Mouse (Mus musculus): Measurements from ENCODE around the gene BC049730.

DNA sequence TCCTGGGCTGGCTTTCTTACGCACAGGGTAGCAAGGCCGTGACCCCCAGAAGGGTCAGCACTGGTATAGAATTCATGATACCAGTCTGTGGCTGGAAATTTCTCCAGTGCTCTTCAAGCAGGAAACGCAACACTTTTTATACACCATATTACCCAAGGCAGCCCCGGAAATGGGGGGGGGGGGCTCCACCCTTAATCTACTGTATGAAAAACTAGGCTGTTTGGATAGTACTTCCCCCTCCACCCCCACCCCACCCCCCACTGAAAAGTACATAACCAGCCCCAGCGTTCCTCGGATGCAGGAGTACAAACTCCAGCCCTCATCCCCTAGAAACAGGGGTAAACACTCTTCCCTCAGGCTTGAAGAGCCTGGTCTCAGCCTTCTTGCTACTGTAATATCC is 51.2 kb downstream of the BC049730 start, which contains the start of gene Cd177:
- no peak for TF ChIP-seq CTCF (IDR thresholded peaks at IDR 0.05; ENCODE audit: borderline replicate concordance, insufficient read depth, low read depth, low read length)
- no peak for TF ChIP-seq POLR2A (IDR thresholded peaks at IDR 0.05; ENCODE audit: borderline replicate concordance, insufficient read depth, low read length)
